Mouse (Mus musculus): ENCODE measurements around the gene Lrrc61. TPM values are rescaled to one million over a fixed set of nuclear protein-coding genes. Genes with fewer than 3 reads are reported as not detected.

The Lrrc61 gene
- 2.3 and 8.4 TPM in 2 replicates for total RNA-seq (2015; ENCODE audit: low replicate concordance)
- total RNA-seq (2017; ENCODE audit: low replicate concordance), result 0.94 and 10.3 TPM in 2 replicates

DNA sequence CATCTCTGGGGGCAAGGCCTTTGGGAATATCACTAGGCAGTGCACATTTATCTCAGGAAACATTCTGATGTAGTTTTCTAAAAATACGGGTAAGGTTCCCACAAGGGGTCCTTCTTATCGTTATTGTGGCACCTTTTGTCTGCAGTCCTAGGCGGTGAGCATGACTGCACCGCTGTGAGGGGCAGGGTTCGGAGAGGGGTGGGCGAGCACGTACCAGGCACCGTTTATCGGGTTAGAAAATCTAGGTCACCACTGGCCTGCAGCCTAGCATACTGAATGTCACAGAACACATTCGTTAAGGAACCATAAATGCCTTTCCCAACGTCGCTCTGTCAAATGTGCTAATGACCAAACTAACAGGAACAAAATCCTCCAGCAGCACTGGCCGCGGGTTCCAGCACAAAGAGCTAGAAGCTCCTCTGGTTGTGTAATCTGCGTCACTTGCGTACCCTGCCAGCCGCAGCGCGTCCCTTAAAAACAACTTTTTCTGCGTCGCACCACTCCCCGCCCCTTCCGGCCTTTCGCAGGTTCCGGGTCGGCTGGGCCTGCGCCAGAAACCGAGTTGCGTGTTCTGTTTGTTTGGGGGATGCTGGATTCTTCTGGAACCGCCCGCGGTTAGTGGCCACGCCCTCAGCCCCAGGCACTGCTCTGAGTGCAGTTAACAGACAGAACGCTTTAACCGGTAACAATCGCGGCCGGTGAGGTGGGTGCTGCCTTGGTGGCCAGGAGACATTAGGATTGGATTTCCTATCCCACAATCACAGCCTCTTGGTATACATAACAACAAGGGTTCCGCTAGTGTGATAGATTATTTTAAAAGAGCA lies at the start of gene Lrrc61:
Lrrc61 (plus strand) TSS at position 517 of the 824 bp plus-strand sequence.
- ATAC-seq (replicated peaks; ENCODE audit: low FRiP score, poor library complexity, severe bottlenecking), result peak; percentile 74

DNA sequence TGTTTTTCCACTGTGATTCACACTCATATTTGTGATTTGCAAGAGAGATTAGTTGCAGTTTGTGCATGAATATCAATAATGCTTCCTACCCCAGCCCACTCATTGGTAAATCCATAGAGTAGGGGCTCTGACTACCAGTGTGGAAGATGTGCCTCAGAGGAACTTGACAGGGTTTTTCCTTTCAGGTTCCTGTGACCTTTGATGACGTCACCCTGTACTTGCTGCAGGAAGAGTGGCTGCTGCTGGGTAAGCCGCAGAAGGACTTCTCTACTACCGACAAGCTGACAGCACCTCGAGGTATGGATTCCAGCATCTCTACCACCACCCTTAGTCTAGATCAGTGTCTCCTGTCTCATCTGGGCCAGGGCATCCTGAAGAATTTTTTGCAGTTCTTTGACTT lies 46.5 kb upstream of the Lrrc61 start:
- ATAC-seq (replicated peaks; ENCODE audit: low FRiP score, poor library complexity, severe bottlenecking), result no peak

- no peak for ATAC-seq (replicated peaks; ENCODE audit: low FRiP score, poor library complexity, severe bottlenecking)
Measured at GRCm38 (mm10) chr6:48510426-48510825, 44.2 kb upstream of the Lrrc61 start.

DNA sequence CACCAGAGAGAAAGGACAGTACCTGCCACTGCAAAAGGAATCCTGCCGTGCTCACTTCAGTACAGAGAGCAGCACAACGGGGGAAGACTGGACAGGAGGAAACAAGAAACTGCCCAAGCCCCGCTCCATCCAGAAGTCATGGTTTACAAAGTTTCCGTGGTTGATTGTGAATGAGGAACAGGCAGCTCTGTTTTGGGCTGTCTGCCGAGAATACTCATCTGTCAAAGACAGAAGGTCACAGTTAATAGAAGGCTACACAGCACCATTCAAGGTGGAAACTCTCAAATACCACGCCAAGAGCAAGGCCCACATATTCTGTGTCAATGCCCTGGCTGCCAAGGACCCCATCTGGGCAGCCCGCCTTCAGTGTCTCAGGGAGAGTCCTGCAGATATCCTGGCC lies 42.7 kb upstream of the Lrrc61 start:
- no peak for ATAC-seq (replicated peaks; ENCODE audit: low FRiP score, poor library complexity, severe bottlenecking)

DNA sequence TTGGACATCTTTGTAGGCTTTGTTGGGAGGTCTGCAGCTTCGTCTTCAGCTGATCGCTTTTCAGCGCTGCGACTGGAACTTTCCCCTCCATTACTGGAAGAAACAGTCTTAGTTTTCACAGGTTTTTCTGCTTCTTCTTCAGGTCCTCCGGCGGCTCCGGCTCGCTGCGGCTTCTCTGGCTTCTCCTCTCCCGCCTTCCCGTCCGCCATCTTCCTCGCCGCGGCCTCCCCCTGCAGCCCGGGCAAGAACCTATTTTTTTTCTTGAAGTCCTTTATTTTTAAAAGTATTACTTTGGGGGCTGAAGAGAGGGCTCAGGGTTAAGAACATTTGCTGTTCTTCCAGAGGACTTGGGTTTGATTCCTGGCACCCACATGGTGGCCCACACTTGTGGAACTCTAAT lies 29.7 kb upstream of the Lrrc61 start:
- ATAC-seq (replicated peaks; ENCODE audit: low FRiP score, poor library complexity, severe bottlenecking), result peak; percentile 93

DNA sequence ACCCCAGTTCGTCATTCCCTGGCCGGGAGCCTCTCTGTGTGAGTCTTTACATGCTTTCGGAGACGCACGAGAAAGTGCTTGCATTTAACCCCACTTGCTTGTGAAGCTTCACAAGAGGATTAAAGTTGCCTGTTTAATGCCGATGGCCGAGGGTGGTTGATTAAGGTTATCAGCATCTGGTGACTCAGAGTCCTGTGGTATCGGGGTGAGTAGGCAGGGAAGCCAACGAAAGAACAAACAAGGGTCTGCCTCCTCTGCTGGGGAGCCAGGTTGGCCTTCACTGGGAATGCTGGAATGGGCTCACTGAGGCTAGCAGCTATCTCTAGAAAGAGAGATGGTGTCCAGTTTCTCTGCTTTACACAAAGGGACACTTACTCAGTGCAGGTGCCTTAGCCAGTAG lies 26.7 kb upstream of the Lrrc61 start:
- no peak for ATAC-seq (replicated peaks; ENCODE audit: low FRiP score, poor library complexity, severe bottlenecking)

DNA sequence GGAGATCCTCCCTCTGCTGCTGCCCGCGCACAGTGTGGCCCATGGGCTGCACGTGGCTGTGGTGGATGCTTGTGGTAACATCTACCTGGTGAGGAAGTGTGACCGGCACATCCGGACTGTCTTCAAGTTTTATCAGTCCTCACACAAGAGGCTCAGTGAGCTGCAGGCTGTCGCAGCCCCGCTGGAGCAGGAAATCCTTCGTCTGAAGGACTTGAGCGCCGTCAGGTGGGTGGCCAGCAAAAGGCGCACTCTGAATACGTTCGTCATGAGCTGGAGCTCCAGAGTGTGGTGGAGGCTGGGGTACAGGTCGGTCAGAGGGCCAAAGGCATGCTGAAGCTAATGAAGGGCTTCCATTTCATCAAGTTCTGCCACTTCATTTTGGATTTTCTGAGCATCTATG lies 25.3 kb upstream of the Lrrc61 start:
- ATAC-seq (replicated peaks; ENCODE audit: low FRiP score, poor library complexity, severe bottlenecking), result no peak

GRCm38 (mm10) chr6:48529871-48530440 lies 24.6 kb upstream of the Lrrc61 start:
- ATAC-seq (replicated peaks; ENCODE audit: low FRiP score, poor library complexity, severe bottlenecking), result no peak

DNA sequence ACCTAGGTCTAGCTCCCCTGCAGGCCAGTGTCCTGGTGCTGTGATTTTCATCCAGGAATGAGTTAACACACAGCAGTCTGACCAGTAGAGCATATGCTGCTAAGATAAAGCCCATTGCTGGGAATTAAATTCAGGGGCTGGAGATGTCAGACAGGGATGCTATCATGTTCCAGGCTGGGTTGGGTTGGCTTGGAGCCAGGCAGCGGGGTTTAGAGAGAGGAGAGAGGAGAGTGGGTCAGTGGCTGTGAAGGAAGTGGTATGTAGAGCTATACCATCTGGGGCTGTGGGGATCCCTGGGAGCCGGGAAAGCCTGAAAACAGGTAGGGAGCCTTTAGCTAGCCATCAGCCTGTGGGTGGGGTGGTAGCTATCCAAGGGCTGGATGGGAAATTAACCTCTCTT lies 23.7 kb upstream of the Lrrc61 start:
- ATAC-seq (replicated peaks; ENCODE audit: low FRiP score, poor library complexity, severe bottlenecking), result no peak

DNA sequence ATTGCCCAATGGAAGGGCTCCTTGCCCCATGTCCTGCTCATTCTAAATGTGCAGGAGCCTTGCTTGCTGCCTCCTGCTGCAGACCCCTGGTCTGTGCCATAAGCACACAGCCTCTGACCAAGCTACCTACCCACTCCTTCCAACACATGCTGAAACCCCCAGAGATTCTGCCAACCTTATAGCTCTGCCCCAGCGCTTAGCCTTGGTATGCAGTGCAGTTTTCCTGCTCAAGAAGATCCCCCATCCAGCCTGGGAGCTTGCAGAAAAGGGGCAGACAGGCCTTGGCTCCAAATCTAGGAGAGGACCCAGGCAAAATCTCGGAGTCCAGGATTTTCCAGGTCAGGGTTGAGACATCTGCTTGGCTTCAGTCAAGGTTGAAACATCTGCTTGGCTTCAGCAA lies 21.1 kb upstream of the Lrrc61 start:
- no peak for ATAC-seq (replicated peaks; ENCODE audit: low FRiP score, poor library complexity, severe bottlenecking)

DNA sequence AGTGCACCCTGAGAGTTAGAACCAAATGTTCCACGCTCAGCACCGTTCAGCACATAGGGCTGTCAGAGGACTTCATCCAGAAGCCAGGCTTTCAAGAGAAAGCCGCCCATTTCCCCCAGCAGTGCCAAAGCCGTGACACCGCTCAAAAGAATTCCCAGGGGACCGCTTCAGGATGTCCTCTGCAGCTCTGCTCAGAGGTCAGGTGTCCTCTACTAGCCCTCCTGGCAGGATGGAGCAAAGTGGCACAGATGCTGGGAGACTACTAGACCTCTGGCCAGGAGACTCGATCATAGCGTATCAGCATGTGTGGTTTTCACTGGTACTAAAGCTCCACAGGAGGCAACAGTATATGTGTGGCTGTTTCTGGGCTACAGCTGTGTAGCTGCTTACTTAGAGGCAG lies 19.7 kb upstream of the Lrrc61 start:
- ATAC-seq (replicated peaks; ENCODE audit: low FRiP score, poor library complexity, severe bottlenecking), result no peak

DNA sequence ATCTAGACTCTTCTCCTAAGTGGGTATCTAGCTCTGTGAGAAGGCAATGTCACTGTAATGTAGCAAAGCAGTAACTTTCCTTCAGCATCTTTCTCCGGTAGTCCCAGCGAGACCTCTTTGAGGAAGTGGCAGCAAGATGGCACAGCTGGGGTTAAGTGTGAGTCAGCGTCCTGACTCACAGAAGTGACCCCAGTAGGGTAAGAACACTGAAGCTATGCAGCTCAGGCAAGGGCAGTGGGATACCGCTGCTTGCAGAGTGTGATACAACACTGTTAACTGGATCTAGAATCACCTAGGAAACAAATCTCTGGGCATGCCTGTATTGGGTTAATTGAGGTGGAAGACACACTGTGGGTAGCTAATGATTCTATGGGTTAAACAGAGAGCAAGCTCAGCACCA lies 18.5 kb upstream of the Lrrc61 start:
- ATAC-seq (replicated peaks; ENCODE audit: low FRiP score, poor library complexity, severe bottlenecking), result no peak

GRCm38 (mm10) chr6:48537105-48537954 lies 17.3 kb upstream of the Lrrc61 start, which contains the start of gene Atp6v0e2:
Gene Atp6v0e2 (plus strand): TSS chr6:48537615.
- no peak for ATAC-seq (replicated peaks; ENCODE audit: low FRiP score, poor library complexity, severe bottlenecking)

DNA sequence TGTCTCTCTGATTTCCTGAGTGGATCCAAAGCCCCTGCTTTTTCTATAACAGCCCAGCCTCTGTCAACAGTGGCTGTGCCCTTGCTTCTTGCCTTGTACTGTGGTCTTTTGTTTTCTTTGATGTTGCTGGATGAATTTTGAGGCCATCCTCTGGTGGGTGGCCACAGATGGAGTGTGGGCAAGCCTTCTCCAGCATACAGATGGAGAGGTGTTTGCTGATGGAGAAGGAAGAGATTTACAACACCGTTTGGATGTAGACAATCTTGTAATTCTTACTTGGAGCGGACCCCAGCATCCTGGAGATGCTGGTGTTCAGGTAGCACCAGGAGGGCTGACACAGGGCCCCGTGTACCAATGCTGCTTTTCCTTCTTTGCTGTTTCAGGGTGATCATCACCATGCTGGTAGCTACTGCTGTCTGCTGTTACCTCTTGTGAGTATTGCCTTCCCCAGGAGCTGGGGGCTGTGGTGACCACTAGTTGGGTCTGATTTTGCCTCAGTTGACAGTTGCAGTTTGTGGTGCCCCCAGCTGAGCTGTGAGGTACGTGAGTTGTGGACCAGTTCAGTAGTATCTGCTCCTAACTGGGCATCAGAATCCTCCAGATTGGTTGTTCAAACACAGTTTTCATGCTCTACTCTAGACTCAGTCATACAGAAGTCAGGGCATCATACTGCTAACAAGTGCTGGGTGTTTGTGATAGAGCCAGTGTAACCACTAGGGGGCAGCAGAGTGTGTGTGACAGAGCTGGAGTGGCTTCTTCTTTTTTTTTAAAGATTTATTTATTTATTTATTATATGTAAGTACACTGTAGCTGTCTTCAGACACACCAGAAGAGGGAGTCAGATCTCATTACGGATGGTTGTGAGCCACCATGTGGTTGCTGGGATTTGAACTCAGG lies 15.5 kb upstream of the Lrrc61 start:
- 0 out of 2 replicates have a peak, but pooled peaks have one; percentile 59 for ATAC-seq (replicated peaks; ENCODE audit: low FRiP score, poor library complexity, severe bottlenecking)

DNA sequence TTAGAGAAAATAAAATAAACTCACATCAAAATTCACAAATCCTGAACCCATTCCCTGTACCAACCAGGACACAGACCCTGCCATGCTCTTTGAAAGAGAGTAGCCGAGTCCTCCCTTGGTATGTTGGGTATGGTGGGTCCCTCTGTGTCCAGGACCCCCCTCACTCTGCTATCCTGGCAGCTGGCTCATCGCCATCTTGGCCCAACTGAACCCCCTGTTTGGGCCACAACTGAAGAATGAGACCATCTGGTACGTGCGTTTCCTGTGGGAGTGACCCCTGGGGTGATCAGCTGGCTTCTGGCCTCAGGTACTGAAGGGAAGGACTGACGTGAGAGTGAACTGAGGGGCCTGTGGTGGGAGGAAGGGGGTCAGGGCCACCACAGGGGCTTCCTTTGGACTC lies 14.7 kb upstream of the Lrrc61 start:
- ATAC-seq (replicated peaks; ENCODE audit: low FRiP score, poor library complexity, severe bottlenecking), result no peak

DNA sequence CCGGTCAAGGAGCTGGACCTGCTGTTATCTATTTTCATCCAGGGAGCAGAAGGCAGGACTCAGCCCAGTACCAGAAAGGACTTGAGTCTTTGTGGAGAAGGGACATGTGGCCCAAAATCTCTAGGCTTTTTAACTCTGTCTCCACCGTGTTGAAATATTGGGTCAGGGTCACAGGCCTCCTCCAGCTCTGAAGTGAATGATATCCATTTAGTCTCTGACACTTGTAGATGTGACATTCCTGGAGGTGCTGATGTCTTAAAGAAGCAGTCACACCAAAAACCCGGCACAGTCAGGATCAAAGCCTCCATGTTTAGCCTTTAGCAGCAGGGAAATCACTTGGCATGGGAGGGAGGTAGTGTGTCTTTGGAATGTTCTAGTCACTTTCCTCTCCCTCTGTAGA lies 13.9 kb upstream of the Lrrc61 start:
- no peak for ATAC-seq (replicated peaks; ENCODE audit: low FRiP score, poor library complexity, severe bottlenecking)

DNA sequence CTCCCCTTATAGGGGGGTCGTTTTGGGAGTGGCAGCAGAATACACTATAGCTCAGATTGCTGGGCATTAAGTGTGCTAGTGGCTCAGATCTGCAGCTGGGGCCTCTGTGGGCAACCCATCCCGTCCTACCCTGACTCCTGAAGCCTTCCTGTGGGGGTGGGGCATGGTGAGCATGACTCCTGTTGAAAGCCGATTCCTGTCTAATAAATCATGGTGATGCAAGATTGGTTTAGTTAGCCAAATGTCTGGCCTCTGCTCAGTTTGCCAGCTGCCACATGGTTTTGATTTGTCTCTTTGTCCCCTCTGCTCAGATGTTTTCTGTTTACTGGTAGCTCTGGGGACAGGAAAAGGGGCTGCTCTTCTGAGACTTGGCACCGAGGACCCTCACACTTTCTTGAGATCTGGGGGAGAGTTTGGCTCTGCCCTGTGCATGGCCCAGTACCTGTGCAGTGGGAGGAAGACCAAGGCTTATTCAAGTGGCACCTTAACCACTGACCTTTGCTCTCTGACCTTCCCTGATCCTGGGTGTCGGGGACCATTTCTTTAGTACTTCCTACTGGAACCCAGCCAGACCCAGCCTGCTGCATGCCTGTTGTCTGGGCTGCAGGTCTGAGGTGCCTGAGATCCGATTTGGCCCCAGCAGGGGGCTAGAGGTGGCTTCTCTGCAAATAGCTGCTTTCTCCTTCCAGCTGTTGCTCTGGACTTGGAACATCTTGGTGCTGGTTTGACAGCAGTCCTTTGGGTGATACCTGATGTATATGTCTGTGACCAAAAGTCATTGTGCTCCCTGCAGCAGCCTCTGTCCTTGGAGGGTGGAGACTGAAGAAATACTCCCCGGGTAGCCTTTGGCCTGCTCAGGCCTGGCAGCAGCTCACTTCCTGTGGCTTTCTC lies 12.8 kb upstream of the Lrrc61 start:
- no peak for ATAC-seq (replicated peaks; ENCODE audit: low FRiP score, poor library complexity, severe bottlenecking)

DNA sequence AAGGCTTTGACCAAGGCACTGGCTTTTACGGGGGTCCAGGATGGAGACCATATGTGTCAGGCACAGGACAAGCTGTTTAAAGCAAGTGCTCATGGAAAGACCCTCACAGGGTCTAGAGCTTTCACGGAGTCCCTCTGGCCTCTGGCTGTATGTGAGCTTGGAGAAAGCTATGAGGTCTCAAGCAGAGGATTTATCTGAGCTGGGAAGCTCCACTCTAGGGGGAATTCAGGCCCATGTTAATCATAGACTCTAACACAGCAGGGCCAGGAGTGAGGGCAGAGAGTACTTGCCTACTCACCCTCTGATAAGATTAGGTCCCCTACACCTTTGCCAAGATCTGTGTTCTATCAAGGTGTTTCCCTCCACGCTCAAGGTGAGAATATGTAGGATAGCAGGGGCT lies 12.0 kb upstream of the Lrrc61 start:
- no peak for ATAC-seq (replicated peaks; ENCODE audit: low FRiP score, poor library complexity, severe bottlenecking)

DNA sequence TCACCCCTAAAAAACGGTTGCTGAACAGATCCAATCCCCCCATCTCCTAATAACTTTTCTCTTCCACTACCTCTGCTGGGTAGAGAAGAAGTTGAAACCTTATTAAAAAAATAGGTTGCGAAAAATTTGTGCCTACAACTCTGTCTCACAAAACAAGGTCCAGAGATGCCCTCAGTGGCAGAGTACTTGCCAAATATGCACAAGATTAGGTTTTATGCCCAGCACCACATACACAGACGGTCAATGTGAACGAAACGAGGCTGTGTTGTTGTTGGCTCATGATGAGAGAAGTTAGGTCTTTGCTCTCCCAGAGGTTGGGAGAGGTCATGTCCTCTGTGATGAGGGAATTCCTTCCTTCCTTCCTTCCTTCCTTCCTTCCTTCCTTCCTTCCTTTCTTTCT lies 9.3 kb upstream of the Lrrc61 start:
- ATAC-seq (replicated peaks; ENCODE audit: low FRiP score, poor library complexity, severe bottlenecking), result no peak

All from erythroblast, adult 5-6 weeks (primary cell).